Mouse (Mus musculus) testis, adult 2 months (tissue): ENCODE data around the gene Emilin3. TPM values are rescaled to one million over a fixed set of nuclear protein-coding genes. Genes with fewer than 3 reads are reported as not detected.

Experiments
- H3K27ac ChIP-seq: fragments of 200-500 bp; 2 replicates; pipeline ENCODE4 v1.5.1; 2012; ENCODE audit warnings: low read depth, low read length; ENCODE audit not compliant: control insufficient read depth, insufficient read depth
- H3K27me3 ChIP-seq: fragments of 200-500 bp; 2 replicates; pipeline ENCODE4 v1.6.1; 2012; ENCODE audit warnings: mild to moderate bottlenecking, low read length, moderate library complexity; ENCODE audit not compliant: control insufficient read depth, insufficient read depth
- H3K36me3 ChIP-seq: fragments of 200-500 bp; 2 replicates; pipeline ENCODE4 v1.6.1; 2012; ENCODE audit warnings: mild to moderate bottlenecking, low read length; ENCODE audit not compliant: control insufficient read depth, insufficient read depth
- H3K4me1 ChIP-seq: fragments of 200-500 bp; 2 replicates; pipeline ENCODE4 v1.6.1; 2012; ENCODE audit warnings: low read length; ENCODE audit not compliant: control insufficient read depth, insufficient read depth
- H3K4me3 ChIP-seq: fragments of 200-500 bp; 2 replicates; pipeline ENCODE4 v1.5.1; 2012; ENCODE audit warnings: low read depth, mild to moderate bottlenecking, low read length, moderate library complexity, mixed read lengths; ENCODE audit not compliant: control insufficient read depth
- CTCF ChIP-seq: fragments of 200-500 bp; IDR thresholded peaks from 2 replicates; pipeline ENCODE4 v1.5.1; 2012; ENCODE audit warnings: low read depth, mild to moderate bottlenecking, inconsistent platforms, low read length, moderate library complexity; ENCODE audit not compliant: control insufficient read depth, insufficient read depth, insufficient replicate concordance
- POLR2A ChIP-seq: fragments of 200-500 bp; IDR thresholded peaks from 2 replicates; pipeline ENCODE4 v1.6.1; 2012; ENCODE audit warnings: low read depth, mild to moderate bottlenecking, inconsistent platforms, low read length, moderate library complexity; ENCODE audit not compliant: control insufficient read depth
- polyA plus RNA-seq: library from polyadenylated mRNA; depleted of rRNA; stranded (reverse); fragments of >200 nt; gene quantifications from 2 replicates; pipeline ENCODE4 v1.2.3, GENCODE M21; 2012

Gene Emilin3
- polyA plus RNA-seq, 1 experiment, result 3.8 TPM

DNA sequence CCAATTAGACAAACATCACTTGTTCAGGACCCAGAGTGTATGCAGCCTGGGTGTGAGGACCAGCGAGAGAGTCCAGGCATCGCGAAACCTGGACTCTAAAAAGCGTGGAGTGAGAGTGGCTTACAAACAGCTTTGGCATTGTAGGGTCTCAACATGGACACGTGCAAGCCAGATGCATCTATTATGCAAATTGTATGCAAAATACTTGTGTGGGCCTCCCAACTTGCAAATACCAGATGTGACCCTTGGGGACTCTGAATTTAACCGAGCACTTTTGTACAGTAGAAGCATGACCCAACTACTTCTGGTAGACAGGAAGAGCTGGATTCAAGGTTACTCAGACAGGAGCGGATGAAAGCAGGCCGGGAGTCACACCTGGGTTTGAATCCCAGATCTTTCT is 4.6 kb upstream of the Emilin3 start:
- H3K27ac ChIP-seq, result no peak overlapping the region
- TF ChIP-seq POLR2A (no peak), CTCF (no peak)
- H3K27me3 ChIP-seq, result no peaks in the 10 kb centered on the region
- H3K36me3 ChIP-seq, result no peaks in the 10 kb centered on the region
- H3K4me1 ChIP-seq, result peaks cover 25% of the 10 kb centered on the region
- no peak overlapping the region for H3K4me3 ChIP-seq

GRCm38 (mm10) chr2:160915821-160916610 is 3.9 kb upstream of the Emilin3 start:
- H3K4me1 ChIP-seq, result peaks cover 29% of the 10 kb centered on the region

DNA sequence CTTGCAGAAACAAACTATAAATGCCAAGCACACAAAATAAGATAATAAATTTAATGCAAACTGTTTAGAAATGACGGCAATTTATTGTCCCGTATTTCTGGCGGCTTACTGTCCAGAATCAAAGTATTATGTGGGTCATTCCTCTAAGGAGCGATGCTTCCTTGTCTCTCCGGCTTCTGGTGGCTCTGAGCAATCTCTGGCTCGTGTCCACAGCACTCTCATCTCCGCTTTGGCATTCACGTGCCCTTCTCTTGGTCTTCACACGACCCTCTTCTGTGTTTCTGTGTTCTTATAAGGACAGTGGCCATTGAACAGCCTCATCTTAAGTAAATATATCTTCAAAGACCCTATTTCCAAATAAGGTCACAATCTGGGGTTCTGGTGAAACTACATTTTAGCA is 2.5 kb upstream of the Emilin3 start:
- Histone ChIP-seq H3K4me1 (peaks cover 31% of the 10 kb centered on the region), H3K27me3 (no peaks in the 10 kb centered on the region), H3K27ac (no peak overlapping the region), H3K36me3 (no peaks in the 10 kb centered on the region), H3K4me3 (no peak overlapping the region)
- no peak for TF ChIP-seq CTCF
- no peak for TF ChIP-seq POLR2A

More at GRCm38 (mm10) chr2:160915821-160916610, 3.9 kb upstream of the Emilin3 start:
- Histone ChIP-seq H3K27me3 (no peaks in the 10 kb centered on the region), H3K27ac (no peak overlapping the region), H3K4me3 (no peak overlapping the region), H3K36me3 (no peaks in the 10 kb centered on the region)
- TF ChIP-seq POLR2A (no peak), CTCF (no peak)

GRCm38 (mm10) chr2:160911558-160912201 is 448 bp downstream of the Emilin3 start:
- Histone ChIP-seq H3K27me3 (no peaks in the 10 kb centered on the region), H3K4me3 (peak overlapping the region; percentile 83), H3K36me3 (no peaks in the 10 kb centered on the region), H3K4me1 (peaks cover 20% of the 10 kb centered on the region), H3K27ac (no peak overlapping the region; the same call in 1 of the 2 replicates)
- TF ChIP-seq CTCF, result no peak

GRCm38 (mm10) chr2:160910633-160911032 is 1.5 kb downstream of the Emilin3 start:
- H3K27ac ChIP-seq, result no peak overlapping the region

GRCm38 (mm10) chr2:160908607-160909006 is 3.5 kb downstream of the Emilin3 start:
- no peaks in the 10 kb centered on the region for H3K27me3 ChIP-seq
- peaks cover 17% of the 10 kb centered on the region for H3K4me1 ChIP-seq
- TF ChIP-seq POLR2A, result no peak
- no peak for TF ChIP-seq CTCF
- H3K27ac ChIP-seq, result no peak overlapping the region
- no peak overlapping the region for H3K4me3 ChIP-seq
- H3K36me3 ChIP-seq, result no peaks in the 10 kb centered on the region

More at GRCm38 (mm10) chr2:160910633-160911032, 1.5 kb downstream of the Emilin3 start:
- TF ChIP-seq CTCF (no peak), POLR2A (no peak)
- Histone ChIP-seq H3K4me1 (peaks cover 17% of the 10 kb centered on the region), H3K27me3 (no peaks in the 10 kb centered on the region), H3K36me3 (no peaks in the 10 kb centered on the region), H3K4me3 (no peak overlapping the region)

DNA sequence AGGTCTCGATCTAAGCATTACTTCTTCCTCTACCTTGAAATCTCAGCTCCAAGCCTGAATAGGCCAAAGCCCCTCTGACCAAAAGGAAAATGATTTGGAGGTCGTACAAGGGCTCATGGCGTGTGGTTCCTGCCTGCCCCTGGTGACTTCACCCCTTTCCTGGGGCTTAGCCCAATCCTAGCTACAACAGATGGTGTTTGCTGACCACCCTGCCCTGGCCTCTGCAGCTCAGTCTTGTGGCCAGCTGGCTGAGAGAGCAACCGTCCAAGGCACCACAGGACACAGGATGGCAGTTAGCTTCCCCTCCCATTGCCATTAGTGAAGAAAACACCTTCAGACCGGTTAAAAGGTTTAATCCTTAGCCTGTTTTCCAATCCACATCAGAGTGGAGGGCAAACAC is 6.0 kb downstream of the Emilin3 start:
- TF ChIP-seq POLR2A, result no peak
- no peak for TF ChIP-seq CTCF
- Histone ChIP-seq H3K27ac (no peak overlapping the region), H3K4me3 (no peak overlapping the region), H3K4me1 (peaks cover 3% of the 10 kb centered on the region), H3K36me3 (no peaks in the 10 kb centered on the region), H3K27me3 (no peaks in the 10 kb centered on the region)
